Mouse (Mus musculus) erythroblast, adult 5-6 weeks (primary cell): ENCODE measurements around the gene Dnaaf2. TPM values are rescaled to one million over a fixed set of nuclear protein-coding genes. Genes with fewer than 3 reads are reported as not detected.

Source experiments
- total RNA-seq, 2 experiments: library from RNA; stranded (forward) in 1 of 2; stranded (reverse) in 1 of 2; fragments of 150-400 nt in 1 of 2; fragments of 200-764, 138-1000 nt in 1 of 2; gene quantifications; 2 replicates each; pipeline versions ENCODE4 v1.2.3 to v1.2.4; 2015 to 2017; ENCODE audit warnings: low replicate concordance in 2 of 2

The Dnaaf2 gene
- total RNA-seq, 2 experiments from 2014 or later = 0.19 to 2.9 TPM

Other genes with a start within 250 kb of the Dnaaf2 start
- gene Rps29, start 39.2 kb downstream of the Dnaaf2 start, total RNA-seq (2015; ENCODE audit: low replicate concordance) = 531 and 573 TPM in 2 replicates
- gene Rps29, start 39.2 kb downstream of the Dnaaf2 start, total RNA-seq (2017; ENCODE audit: low replicate concordance) = 408 and 804 TPM in 2 replicates
- gene Lrr1, start 29.6 kb downstream of the Dnaaf2 start, total RNA-seq (2015; ENCODE audit: low replicate concordance) = 14.2 and 16.5 TPM in 2 replicates
- gene Lrr1, start 29.6 kb downstream of the Dnaaf2 start, total RNA-seq (2017; ENCODE audit: low replicate concordance) = 6.7 and 8.8 TPM in 2 replicates
- 207 and 213 TPM in 2 replicates for gene Rpl36al, start 14.3 kb downstream of the Dnaaf2 start, total RNA-seq (2015; ENCODE audit: low replicate concordance)
- gene Rpl36al, start 14.3 kb downstream of the Dnaaf2 start, total RNA-seq (2017; ENCODE audit: low replicate concordance) = 166 and 173 TPM in 2 replicates
- gene Mgat2, start 14.3 kb downstream of the Dnaaf2 start, total RNA-seq (2015; ENCODE audit: low replicate concordance) = 30.4 and 34.7 TPM in 2 replicates
- 21.2 and 23.1 TPM in 2 replicates for gene Mgat2, start 14.3 kb downstream of the Dnaaf2 start, total RNA-seq (2017; ENCODE audit: low replicate concordance)
- not detected in 2 replicates for gene Gm49383, start 1.3 kb downstream of the Dnaaf2 start, total RNA-seq (2015; ENCODE audit: low replicate concordance)
- gene Gm49383, start 1.3 kb downstream of the Dnaaf2 start, total RNA-seq (2017; ENCODE audit: low replicate concordance) = 8.1 and 14.4 TPM in 2 replicates
- gene Gm49384, start 5.8 kb upstream of the Dnaaf2 start, total RNA-seq (2015; ENCODE audit: low replicate concordance) = 3.1 and 4.6 TPM in 2 replicates
- 7.0 and 8.5 TPM in 2 replicates for gene Gm49384, start 5.8 kb upstream of the Dnaaf2 start, total RNA-seq (2017; ENCODE audit: low replicate concordance)
- gene Pole2, start 29.8 kb upstream of the Dnaaf2 start, total RNA-seq (2015; ENCODE audit: low replicate concordance) = 18.3 and 25.3 TPM in 2 replicates
- 13.0 and 21.9 TPM in 2 replicates for gene Pole2, start 29.8 kb upstream of the Dnaaf2 start, total RNA-seq (2017; ENCODE audit: low replicate concordance)
- 0.84 TPM in 1 of 2 replicates, not detected in the other for gene Klhdc1, start 42.7 kb upstream of the Dnaaf2 start, total RNA-seq (2015; ENCODE audit: low replicate concordance)
- 0.60 and 1.3 TPM in 2 replicates for gene Klhdc1, start 42.7 kb upstream of the Dnaaf2 start, total RNA-seq (2017; ENCODE audit: low replicate concordance)
- 47.8 and 63.7 TPM in 2 replicates for gene Klhdc2, start 98.3 kb upstream of the Dnaaf2 start, total RNA-seq (2015; ENCODE audit: low replicate concordance)
- 61.5 and 62.0 TPM in 2 replicates for gene Klhdc2, start 98.3 kb upstream of the Dnaaf2 start, total RNA-seq (2017; ENCODE audit: low replicate concordance)
- 55.8 and 64.0 TPM in 2 replicates for gene Nemf, start 158.7 kb upstream of the Dnaaf2 start, total RNA-seq (2015; ENCODE audit: low replicate concordance)
- 73.7 and 120 TPM in 2 replicates for gene Nemf, start 158.7 kb upstream of the Dnaaf2 start, total RNA-seq (2017; ENCODE audit: low replicate concordance)
- 21.1 and 28.2 TPM in 2 replicates for gene Arf6, start 173.7 kb upstream of the Dnaaf2 start, total RNA-seq (2015; ENCODE audit: low replicate concordance)
- 36.5 and 49.0 TPM in 2 replicates for gene Arf6, start 173.7 kb upstream of the Dnaaf2 start, total RNA-seq (2017; ENCODE audit: low replicate concordance)
- gene Gm9887, start 174.0 kb upstream of the Dnaaf2 start, total RNA-seq (2015; ENCODE audit: low replicate concordance) = not detected in 2 replicates
- gene Gm9887, start 174.0 kb upstream of the Dnaaf2 start, total RNA-seq (2017; ENCODE audit: low replicate concordance) = not detected in 2 replicates